Comparison of ENCODE assay signal across 8 mouse cellular contexts in genomic region chr16:95340885-95341791, GRCm38 (mm10).
A peak's percentile ranks its signal among the peaks of the same experiment; 100 is the strongest.
DNase-seq lines count a peak whose midpoint lies in the region; ATAC-seq and TF ChIP-seq lines count a peak whose summit lies in the region.

No protein-coding gene starts in this region.

- no peaks in the 10 kb centered on the region for H3K9me3 ChIP-seq in G1E (replicated peaks)
- no peaks in the 10 kb centered on the region for H3K9me3 ChIP-seq in lung, embryonic 14.5 days (ENCODE audit: low read depth, low read length)

- no peak for ATAC-seq in G1E (ENCODE audit: extremely low read depth, insufficient number of reproducible peaks, low FRiP score, poor library complexity, severe bottlenecking)
- peak; percentile 89 for ATAC-seq in frontal cortex, adult (ENCODE audit: low TSS enrichment)
- ATAC-seq in hematopoietic stem cell, adult 5-6 weeks (replicated peaks in 1 of 2; ENCODE audit: insufficient read depth in 1 of 2, low FRiP score in 2 of 2, low TSS enrichment in 1 of 2, low read depth in 1 of 2, poor library complexity in 2 of 2, severe bottlenecking in 2 of 2): peak; percentile 85 to 89
- peak; percentile 91 for ATAC-seq in lung, embryonic 14.5 days (ENCODE audit: insufficient read depth)

- H3K9ac ChIP-seq in lung, embryonic 14.5 days: no peak overlapping the region

- H3K4me1 ChIP-seq in G1E (ENCODE audit: insufficient read depth, low read depth, low read length): peaks cover 43% of the 10 kb centered on the region
- H3K4me1 ChIP-seq in lung, embryonic 14.5 days (ENCODE audit: insufficient read depth): no peaks in the 10 kb centered on the region

- peak overlapping the region; percentile 32 for H3K4me2 ChIP-seq in lung, embryonic 14.5 days

- peak; percentile 68 for TF ChIP-seq CTCF in G1E (IDR thresholded peaks at IDR 0.05; ENCODE audit: low read depth, low read length)
- TF ChIP-seq CTCF in lung, embryonic 14.5 days (IDR thresholded peaks at IDR 0.05; ENCODE audit: low read depth): peak; percentile 90

- no peak overlapping the region for H3K4me3 ChIP-seq in G1E (ENCODE audit: low read depth, low read length)
- no peak overlapping the region for H3K4me3 ChIP-seq in lung, embryonic 14.5 days (ENCODE audit: low read depth, low read length)

- 24% methylated on average over 28 of the region's 28 CpGs for WGBS in lung, embryonic 14.5 days

- DNase-seq in G1E (ENCODE audit: low spot score): peak; percentile 52
- DNase-seq in cerebellum, adult 18-20 months: peak; percentile 78 to 84
- peak; percentile 78 to 85 for DNase-seq in layer of hippocampus, adult 8-10 months (ENCODE audit: low spot score in 2 of 2)
- peak; percentile 94 for DNase-seq in lung, embryonic 14.5 days
- DNase-seq in ovary, postnatal 36 days (ENCODE audit: low spot score): peak; percentile 77
- DNase-seq in thymus, postnatal 14 days: peak; percentile 84

- H3K36me3 ChIP-seq in G1E (replicated peaks): no peaks in the 10 kb centered on the region
- H3K36me3 ChIP-seq in lung, embryonic 14.5 days (ENCODE audit: insufficient read depth): no peaks in the 10 kb centered on the region

- H3K27me3 ChIP-seq in G1E (ENCODE audit: insufficient read depth, low read length): peaks cover 35% of the 10 kb centered on the region
- no peaks in the 10 kb centered on the region for H3K27me3 ChIP-seq in lung, embryonic 14.5 days (ENCODE audit: insufficient read depth, low read length)

- no peak overlapping the region for H3K27ac ChIP-seq in lung, embryonic 14.5 days (ENCODE audit: low read depth)
